Mouse (Mus musculus) heart, adult 2 months (tissue): Measurements from ENCODE around the gene Ppargc1a.

Source experiments
- CTCF ChIP-seq: fragments of 200-600 bp; IDR thresholded peaks from 2 replicates; pipeline ENCODE4 v1.8.1; 2022; ENCODE audit warnings: antibody characterized with exemption, mild to moderate bottlenecking, moderate library complexity
- EP300 ChIP-seq: fragments of 200-500 bp; IDR thresholded peaks from 2 replicates; pipeline ENCODE4 v1.6.1; 2011; ENCODE audit warnings: low read depth, low read length, control low read depth; ENCODE audit not compliant: insufficient read depth
- POLR2A ChIP-seq: fragments of 200-500 bp; IDR thresholded peaks from 2 replicates; pipeline ENCODE4 v1.6.1; 2011; ENCODE audit warnings: mild to moderate bottlenecking, low read depth, low read length, control low read depth; ENCODE audit not compliant: insufficient read depth

DNA sequence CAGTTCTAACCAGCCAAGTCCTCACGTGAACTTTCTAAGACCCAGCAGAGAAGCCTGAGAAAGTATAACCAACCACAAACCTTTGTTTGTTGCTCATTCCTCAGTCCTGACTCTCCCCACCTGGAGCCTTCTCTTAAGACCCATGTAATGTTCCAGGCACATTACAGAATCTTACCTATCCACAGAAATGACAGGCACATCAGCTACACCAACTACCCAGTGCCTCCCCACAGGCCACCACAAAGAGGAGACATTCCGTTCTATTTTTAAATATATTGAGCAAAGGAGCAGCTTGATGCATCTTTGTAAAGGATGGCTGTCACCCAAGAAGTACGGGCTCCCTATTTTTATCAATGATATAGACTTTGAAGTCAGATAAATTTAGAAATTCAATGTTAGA is 20.7 kb downstream of the Ppargc1a start:
- TF ChIP-seq CTCF = no peak
- TF ChIP-seq POLR2A = 0 out of 2 replicates have a peak, but pooled peaks have one; percentile 16
- no peak for TF ChIP-seq EP300
